Mouse (Mus musculus) forebrain, postnatal 0 days (tissue): Measurements from ENCODE around the gene Atf6. TPM values are rescaled to one million over a fixed set of nuclear protein-coding genes. Genes with fewer than 3 reads are reported as not detected.
A peak's percentile ranks its signal among the peaks of the same experiment; 100 is the strongest.

Source experiments
- ATAC-seq: fragments of 200-750 bp; cut with Nextera tagmentation; 2 replicates; pipeline ENCODE4 v1.8.0; 2017; ENCODE audit warnings: mild to moderate bottlenecking, moderate library complexity
- DNase-seq: peaks from one replicate; pipeline ENCODE4 v3.0.0-alpha.2; 2015
- H3K27ac ChIP-seq: fragments of 300-500 bp; sonication (generic); 2 replicates; pipeline ENCODE4 v1.5.1; 2014; ENCODE audit warnings: low read depth, mild to moderate bottlenecking, antibody characterized with exemption, low read length, moderate library complexity, mixed read lengths
- H3K27me3 ChIP-seq: fragments of 300-500 bp; sonication (generic); 2 replicates; pipeline ENCODE4 v1.6.1; 2014; ENCODE audit warnings: mild to moderate bottlenecking, low read length, mixed read lengths; ENCODE audit not compliant: insufficient read depth
- H3K36me3 ChIP-seq: fragments of 300-500 bp; sonication (generic); 2 replicates; pipeline ENCODE4 v1.6.1; 2014; ENCODE audit warnings: mild to moderate bottlenecking, moderate library complexity; ENCODE audit not compliant: insufficient read depth
- H3K4me1 ChIP-seq: fragments of 300-500 bp; sonication (generic); 2 replicates; pipeline ENCODE4 v1.6.1; 2014; ENCODE audit warnings: antibody characterized with exemption; ENCODE audit not compliant: insufficient read depth
- H3K4me2 ChIP-seq: fragments of 300-500 bp; sonication (generic); 2 replicates; pipeline ENCODE4 v1.6.1; 2014; ENCODE audit warnings: low read depth, mild to moderate bottlenecking, moderate library complexity
- H3K4me3 ChIP-seq: fragments of 300-500 bp; sonication (generic); 2 replicates; pipeline ENCODE4 v1.5.1; 2014; ENCODE audit warnings: low read depth, low read length, mixed read lengths
- H3K9ac ChIP-seq: fragments of 300-500 bp; sonication (generic); 2 replicates; pipeline ENCODE4 v1.6.1; 2014; ENCODE audit warnings: mild to moderate bottlenecking
- H3K9me3 ChIP-seq: fragments of 300-500 bp; sonication (generic); 2 replicates; pipeline ENCODE4 v1.6.1; 2016; ENCODE audit warnings: low read length
- CTCF ChIP-seq: sonication (generic); IDR thresholded peaks from 2 replicates; pipeline ENCODE4 v1.5.1; 2016; ENCODE audit warnings: antibody characterized with exemption, control low read depth, low read depth
- WGBS: fragments of 180-500 bp; shearing (Covaris S2); extraction: QIAGEN DNeasy Blood & Tissue Kit; methylation state at CpG from one replicate; pipeline ENCODE4 v1.1.7; 2014; 5-methylcytosine and 5-hydroxymethylcytosine counted together
- polyA plus RNA-seq: library from polyadenylated mRNA; unstranded; fragments of >200 nt; fragmentation: Nextera tagmentation; extraction: Ambion mirVana; gene quantifications from 2 replicates; pipeline ENCODE4 v1.2.1, GENCODE M21; 2015
- total RNA-seq: library from RNA; depleted of rRNA; stranded (reverse); fragments of >200 nt; gene quantifications from 2 replicates; pipeline ENCODE4 v1.2.3, GENCODE M21; 2014

Gene Atf6
- total and polyA plus RNA-seq, 2 experiments from 2014 or later = 5.3 to 18.1 TPM

- TF ChIP-seq CTCF = no peak
- H3K4me3 ChIP-seq = no peak overlapping the region
- H3K4me1 ChIP-seq = no peaks in the 10 kb centered on the region
- peaks cover 6% of the 10 kb centered on the region; the same call in 1 of the 2 replicates for H3K36me3 ChIP-seq
- H3K9me3 ChIP-seq = no peaks in the 10 kb centered on the region
- H3K9ac ChIP-seq = no peak overlapping the region
- no peak overlapping the region for H3K4me2 ChIP-seq
- WGBS = 81% methylated on average over 3 of the region's 3 CpGs
- H3K27me3 ChIP-seq = no peaks in the 10 kb centered on the region
- ATAC-seq = no peak
- H3K27ac ChIP-seq = no peak overlapping the region
- DNase-seq = no peak
Observed at GRCm38 (mm10) chr1:170709034-170709433, 158.5 kb downstream of the Atf6 start.

- ATAC-seq = no peak
Observed at GRCm38 (mm10) chr1:170706046-170706445, 161.5 kb downstream of the Atf6 start.

GRCm38 (mm10) chr1:170704911-170705594 is 162.5 kb downstream of the Atf6 start:
- Histone ChIP-seq H3K27me3 (no peaks in the 10 kb centered on the region), H3K9ac (no peak overlapping the region), H3K4me1 (no peaks in the 10 kb centered on the region), H3K4me3 (no peak overlapping the region), H3K27ac (no peak overlapping the region), H3K36me3 (peaks cover 6% of the 10 kb centered on the region; the same call in 1 of the 2 replicates), H3K9me3 (no peaks in the 10 kb centered on the region), H3K4me2 (no peak overlapping the region)
- ATAC-seq (peak; percentile 50), DNase-seq (peak; percentile 43)
- TF ChIP-seq CTCF = no peak
- WGBS = 21% methylated on average over 4 of the region's 4 CpGs

More at GRCm38 (mm10) chr1:170706046-170706445, 161.5 kb downstream of the Atf6 start:
- 91% methylated on average over 4 of the region's 4 CpGs for WGBS
- Histone ChIP-seq H3K27me3 (no peaks in the 10 kb centered on the region), H3K4me3 (no peak overlapping the region), H3K9me3 (no peaks in the 10 kb centered on the region), H3K9ac (no peak overlapping the region), H3K36me3 (peaks cover 6% of the 10 kb centered on the region; the same call in 1 of the 2 replicates), H3K4me1 (no peaks in the 10 kb centered on the region), H3K4me2 (no peak overlapping the region), H3K27ac (no peak overlapping the region)
- DNase-seq = no peak
- no peak for TF ChIP-seq CTCF

GRCm38 (mm10) chr1:170704103-170704502 is 163.5 kb downstream of the Atf6 start:
- WGBS = 88% methylated on average over 6 of the region's 6 CpGs
- ATAC-seq (no peak), DNase-seq (no peak)
- no peak overlapping the region for H3K4me2 ChIP-seq
- H3K9ac ChIP-seq = no peak overlapping the region
- no peak for TF ChIP-seq CTCF
- H3K9me3 ChIP-seq = no peaks in the 10 kb centered on the region
- peaks cover 6% of the 10 kb centered on the region; the same call in 1 of the 2 replicates for H3K36me3 ChIP-seq
- H3K4me3 ChIP-seq = no peak overlapping the region
- no peak overlapping the region for H3K27ac ChIP-seq
- no peaks in the 10 kb centered on the region for H3K4me1 ChIP-seq
- H3K27me3 ChIP-seq = no peaks in the 10 kb centered on the region

GRCm38 (mm10) chr1:170702958-170703357 is 164.6 kb downstream of the Atf6 start:
- no peak for ATAC-seq
- 86% methylated on average over 6 of the region's 6 CpGs for WGBS
- H3K9me3 ChIP-seq = no peaks in the 10 kb centered on the region
- TF ChIP-seq CTCF = no peak
- no peak for DNase-seq
- H3K27me3 ChIP-seq = no peaks in the 10 kb centered on the region
- no peak overlapping the region for H3K4me3 ChIP-seq
- H3K4me2 ChIP-seq = no peak overlapping the region
- peaks cover 5% of the 10 kb centered on the region; the same call in 1 of the 2 replicates for H3K36me3 ChIP-seq
- no peaks in the 10 kb centered on the region for H3K4me1 ChIP-seq
- no peak overlapping the region for H3K27ac ChIP-seq
- H3K9ac ChIP-seq = no peak overlapping the region

- 77% methylated on average over 2 of the region's 2 CpGs for WGBS
- no peak for ATAC-seq
- H3K27me3 ChIP-seq = no peaks in the 10 kb centered on the region
Observed at GRCm38 (mm10) chr1:170702263-170702662, 165.3 kb downstream of the Atf6 start.

GRCm38 (mm10) chr1:170701582-170701981 is 166.0 kb downstream of the Atf6 start:
- no peak overlapping the region for H3K4me3 ChIP-seq
- no peak overlapping the region for H3K27ac ChIP-seq
- TF ChIP-seq CTCF = no peak
- no peak overlapping the region for H3K4me2 ChIP-seq
- H3K9me3 ChIP-seq = no peaks in the 10 kb centered on the region
- no peak for DNase-seq
- H3K27me3 ChIP-seq = no peaks in the 10 kb centered on the region
- H3K36me3 ChIP-seq = no peaks in the 10 kb centered on the region
- no peak overlapping the region for H3K9ac ChIP-seq
- no peak for ATAC-seq
- WGBS = 88% methylated on average over 8 of the region's 8 CpGs
- H3K4me1 ChIP-seq = no peaks in the 10 kb centered on the region

More at GRCm38 (mm10) chr1:170702263-170702662, 165.3 kb downstream of the Atf6 start:
- no peaks in the 10 kb centered on the region for H3K36me3 ChIP-seq
- DNase-seq = no peak
- no peak for TF ChIP-seq CTCF
- no peak overlapping the region for H3K4me3 ChIP-seq
- H3K27ac ChIP-seq = no peak overlapping the region
- no peaks in the 10 kb centered on the region for H3K4me1 ChIP-seq
- no peak overlapping the region for H3K9ac ChIP-seq
- H3K4me2 ChIP-seq = no peak overlapping the region
- no peaks in the 10 kb centered on the region for H3K9me3 ChIP-seq
